Mouse (Mus musculus) frontal cortex, postnatal 14 days (tissue): ENCODE results near the gene Rbm11.

ENCODE experiments used
- DNase-seq, 2 experiments: peaks; one replicate each; pipeline ENCODE4 v3.0.0; 2022; ENCODE audit warnings: low spot score in 2 of 2

Gene Rbm11

GRCm38 (mm10) chr16:75592671-75593500 is at the start of gene Rbm11:
Gene Rbm11, plus strand, starts transcription at chr16:75592844.
- DNase-seq = peak; percentile 48 to 73

DNA sequence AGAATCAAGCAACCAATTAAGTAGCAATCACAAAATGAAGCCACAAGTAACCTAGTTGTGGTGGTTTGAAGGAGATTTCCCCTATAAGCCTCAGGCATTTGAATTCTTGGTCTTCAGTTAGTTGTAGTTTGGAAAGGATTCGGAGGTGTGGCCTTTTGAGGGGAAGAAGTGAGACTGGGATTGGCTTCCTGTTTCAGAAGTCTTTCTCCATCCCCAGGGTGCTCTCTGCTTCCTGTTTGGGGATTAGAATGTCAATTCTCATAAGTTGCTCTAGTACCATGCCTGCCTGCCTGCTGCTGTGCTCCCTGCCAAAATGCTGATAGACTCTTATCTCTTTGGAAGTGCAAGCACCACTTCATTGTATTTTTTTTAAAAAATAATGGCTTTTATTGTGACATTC is 47.3 kb upstream of the Rbm11 start:
- DNase-seq = no peak

DNA sequence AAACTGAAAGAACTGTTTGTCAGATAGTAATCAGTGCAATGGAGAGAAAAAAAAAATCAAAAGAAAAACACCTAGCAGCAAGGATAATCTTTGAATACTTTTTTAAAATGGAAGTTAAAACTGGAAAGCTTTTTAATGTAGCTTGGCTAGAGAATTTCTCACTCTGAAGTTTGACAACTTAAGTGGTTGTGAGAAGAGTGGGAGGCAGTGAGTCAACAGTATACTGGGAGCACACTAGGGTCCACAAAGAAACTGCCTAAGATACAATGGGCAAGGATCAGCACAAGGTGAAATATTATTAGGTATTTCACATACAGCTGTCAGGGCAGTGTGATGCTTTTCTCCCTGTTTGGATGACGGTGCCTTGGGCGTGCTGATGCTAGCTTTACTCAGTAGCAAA is 29.7 kb upstream of the Rbm11 start:
- no peak for DNase-seq

DNA sequence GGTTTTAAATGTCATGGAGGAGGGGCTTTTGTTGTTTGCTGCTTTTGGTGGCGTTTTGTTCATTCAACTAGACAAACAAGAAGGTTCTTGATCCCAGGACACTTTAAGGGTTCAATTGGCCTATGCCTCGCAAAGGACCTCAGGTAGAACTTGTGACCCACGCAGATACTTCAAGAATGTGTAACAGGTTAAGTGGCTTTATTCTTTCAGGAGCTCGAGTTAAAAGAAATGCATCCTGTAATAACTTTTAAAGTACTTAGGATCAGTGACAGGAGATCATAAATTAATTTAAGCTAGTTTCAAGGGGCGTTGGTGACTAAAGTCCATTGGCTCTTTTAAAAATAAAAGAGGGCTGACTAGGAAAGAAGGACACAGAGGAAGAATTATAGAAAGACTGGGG is 10.4 kb upstream of the Rbm11 start:
- no peak for DNase-seq

- no peak for DNase-seq
Measured at GRCm38 (mm10) chr16:75585961-75586360, 6.7 kb upstream of the Rbm11 start, which contains the start of gene Lipi. Gene Lipi, minus strand, starts transcription at chr16:75586061.

- no peak for DNase-seq
Measured at GRCm38 (mm10) chr16:75586466-75586865, 6.2 kb upstream of the Rbm11 start.

DNA sequence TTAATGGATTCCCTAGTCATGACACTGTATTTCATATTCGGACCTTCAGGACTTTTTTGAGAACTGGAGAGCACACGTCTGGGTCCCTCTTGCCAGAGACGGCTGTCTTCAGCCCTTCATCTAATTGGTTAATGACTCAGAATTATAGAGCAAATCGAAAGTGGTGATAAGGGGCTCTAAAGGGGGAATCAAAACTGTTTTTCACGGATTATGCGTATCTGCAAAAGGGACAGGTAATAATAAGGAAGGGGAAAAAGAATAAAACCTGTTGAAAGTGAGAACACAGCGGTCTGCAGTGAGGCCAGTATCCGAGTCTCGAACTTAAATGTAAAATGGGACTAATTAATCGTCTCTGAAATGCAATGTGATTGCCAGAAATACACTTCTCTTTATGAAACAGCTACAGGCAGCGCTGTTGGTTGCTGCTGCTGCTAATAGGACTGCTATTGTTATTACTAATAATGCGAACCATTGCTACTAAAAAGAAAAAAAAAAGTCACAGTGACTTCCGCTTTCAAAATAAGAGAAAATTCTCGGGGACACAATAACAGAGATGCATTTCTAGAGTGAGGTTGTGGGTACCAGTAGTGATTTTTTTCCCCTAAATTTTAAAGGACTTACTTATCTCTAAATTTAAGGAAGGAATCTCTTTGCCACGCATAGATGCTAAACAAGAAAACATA is 998 bp downstream of the Rbm11 start:
- DNase-seq = no peak

- no peak for DNase-seq
Measured at GRCm38 (mm10) chr16:75606415-75606814, 13.8 kb downstream of the Rbm11 start.

DNA sequence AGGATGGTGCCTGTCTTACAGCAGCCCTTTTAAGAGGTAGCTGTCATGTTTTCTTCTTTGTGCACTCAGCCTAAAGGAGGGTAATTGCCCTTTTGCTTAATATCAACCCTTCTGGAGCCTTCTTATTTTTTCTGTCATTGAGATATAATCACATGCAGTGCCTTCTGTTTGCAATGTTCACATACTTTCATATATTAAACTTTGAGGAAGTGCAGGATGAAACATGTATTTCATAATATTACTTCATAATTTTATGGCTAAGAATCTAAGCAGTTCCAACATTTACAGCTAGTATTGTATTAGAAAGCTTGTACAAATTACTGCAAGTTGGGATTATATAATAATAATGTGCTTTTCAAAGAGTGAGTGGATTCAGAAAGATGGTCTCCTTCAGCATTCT is 19.9 kb downstream of the Rbm11 start:
- DNase-seq = no peak

GRCm38 (mm10) chr16:75617651-75618349 is 25.2 kb downstream of the Rbm11 start:
- peak in 1 of 2 experiments; percentile 8 for DNase-seq

DNA sequence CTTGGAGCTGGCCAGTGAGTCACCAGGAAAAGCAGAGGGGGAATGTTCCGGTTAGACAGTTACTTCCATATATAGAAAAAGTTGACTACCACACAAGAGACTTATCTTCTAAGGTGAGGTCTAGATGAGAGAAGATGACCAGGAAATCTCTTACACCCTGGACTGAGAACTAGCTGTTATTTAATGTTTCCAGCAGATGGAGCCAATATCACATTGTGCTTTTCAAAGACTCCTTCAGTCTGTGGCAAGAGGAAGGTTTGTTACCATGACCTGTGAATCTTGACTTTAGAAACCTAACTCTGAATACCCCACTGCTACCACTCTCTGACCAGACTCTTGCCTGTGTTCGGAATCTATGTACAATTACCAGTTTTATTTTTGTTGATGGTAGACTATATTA is 35.2 kb downstream of the Rbm11 start:
- DNase-seq = no peak
